Mouse (Mus musculus): ENCODE data around the gene Mpped1. TPM values are rescaled to one million over a fixed set of nuclear protein-coding genes. Genes with fewer than 3 reads are reported as not detected.

The Mpped1 gene
- total RNA-seq, 2 experiments from 2014 or later = 206 to 213 TPM

GRCm38 (mm10) chr15:83784772-83785171, 5.5 kb downstream of the Mpped1 start:
- peak; percentile 70 to 80 for DNase-seq (ENCODE audit: low spot score in 2 of 2)

- no peak for DNase-seq (ENCODE audit: low spot score in 2 of 2)
Observed at GRCm38 (mm10) chr15:83789046-83789445, 9.8 kb downstream of the Mpped1 start.

GRCm38 (mm10) chr15:83796924-83797323, 17.7 kb downstream of the Mpped1 start:
- no peak for DNase-seq (ENCODE audit: low spot score in 2 of 2)

GRCm38 (mm10) chr15:83798964-83799363, 19.7 kb downstream of the Mpped1 start:
- DNase-seq (ENCODE audit: low spot score in 2 of 2) = no peak

- no peak for DNase-seq (ENCODE audit: low spot score in 2 of 2)
Observed at GRCm38 (mm10) chr15:83801011-83801410, 21.7 kb downstream of the Mpped1 start.

- no peak for DNase-seq (ENCODE audit: low spot score in 2 of 2)
Observed at GRCm38 (mm10) chr15:83814106-83814505, 34.8 kb downstream of the Mpped1 start.

GRCm38 (mm10) chr15:83828011-83828410, 48.7 kb downstream of the Mpped1 start:
- no peak for DNase-seq (ENCODE audit: low spot score in 2 of 2)

- DNase-seq (ENCODE audit: low spot score in 2 of 2) = no peak
Observed at GRCm38 (mm10) chr15:83829226-83829625, 50.0 kb downstream of the Mpped1 start.

GRCm38 (mm10) chr15:83832265-83832664, 53.0 kb downstream of the Mpped1 start:
- no peak for DNase-seq (ENCODE audit: low spot score in 2 of 2)

GRCm38 (mm10) chr15:83840950-83841719, 61.9 kb downstream of the Mpped1 start:
- peak; percentile 66 to 69 for DNase-seq (ENCODE audit: low spot score in 2 of 2)

- DNase-seq (ENCODE audit: low spot score in 2 of 2) = no peak
Observed at GRCm38 (mm10) chr15:83842419-83842818, 63.2 kb downstream of the Mpped1 start.

- DNase-seq (ENCODE audit: low spot score in 2 of 2) = no peak
Observed at GRCm38 (mm10) chr15:83842915-83843789, 63.9 kb downstream of the Mpped1 start.

GRCm38 (mm10) chr15:83845734-83846133, 66.5 kb downstream of the Mpped1 start:
- no peak for DNase-seq (ENCODE audit: low spot score in 2 of 2)

GRCm38 (mm10) chr15:83846592-83846991, 67.3 kb downstream of the Mpped1 start:
- DNase-seq (ENCODE audit: low spot score in 2 of 2) = no peak

- DNase-seq (ENCODE audit: low spot score in 2 of 2) = peak in 1 of 2 experiments; percentile 38
Observed at GRCm38 (mm10) chr15:83847512-83847911, 68.2 kb downstream of the Mpped1 start.

- no peak for DNase-seq (ENCODE audit: low spot score in 2 of 2)
Observed at GRCm38 (mm10) chr15:83848193-83848592, 68.9 kb downstream of the Mpped1 start.

GRCm38 (mm10) chr15:83853400-83853811, 74.1 kb downstream of the Mpped1 start:
- peak in 1 of 2 experiments; percentile 67 for DNase-seq (ENCODE audit: low spot score in 2 of 2)

- peak; percentile 80 to 82 for DNase-seq (ENCODE audit: low spot score in 2 of 2)
Observed at GRCm38 (mm10) chr15:83857129-83857528, 77.9 kb downstream of the Mpped1 start.

- no peak for DNase-seq (ENCODE audit: low spot score in 2 of 2)
Observed at GRCm38 (mm10) chr15:83865626-83866025, 86.4 kb downstream of the Mpped1 start.

- no peak for DNase-seq (ENCODE audit: low spot score in 2 of 2)
Observed at GRCm38 (mm10) chr15:83870936-83871335, 91.7 kb downstream of the Mpped1 start.

- no peak for DNase-seq (ENCODE audit: low spot score in 2 of 2)
Observed at GRCm38 (mm10) chr15:83877155-83877866, 98.0 kb downstream of the Mpped1 start.
